Mouse (Mus musculus) CD4-positive helper T cell, adult 2 months (primary cell): ENCODE data around the gene A630073D07Rik.
"Not testable (repeated sequence)": the region's sequence is repeated elsewhere in the genome, so short reads cannot be mapped to it uniquely, and the experiment has no call there.

Experiments
- DNase-seq: peaks from one replicate; pipeline ENCODE4 v3.0.0-alpha.2; 2012; ENCODE audit warnings: low read depth, missing footprints, low spot score

A630073D07Rik gene

DNA sequence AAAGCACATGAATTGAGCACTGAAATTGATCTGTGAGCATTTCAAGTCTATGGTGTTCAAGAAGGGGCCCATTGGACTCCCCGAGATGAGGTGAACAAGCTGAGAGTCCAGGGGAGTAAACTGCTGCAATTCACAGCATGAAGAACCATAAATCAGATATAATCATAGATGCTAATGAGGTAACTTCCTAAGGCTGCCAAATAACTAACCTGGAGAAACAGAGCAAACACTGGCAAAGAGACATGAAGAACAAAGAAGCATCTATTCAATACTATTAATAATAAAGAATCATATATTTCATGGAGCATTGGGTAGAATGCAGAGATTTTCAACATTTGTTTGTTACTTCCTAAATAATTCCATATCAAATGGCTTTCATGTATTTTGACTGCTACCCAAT lies at the start of gene A630073D07Rik:
A630073D07Rik (minus strand) TSS at position 101 of the 400 bp plus-strand sequence.
- DNase-seq: no peak

DNA sequence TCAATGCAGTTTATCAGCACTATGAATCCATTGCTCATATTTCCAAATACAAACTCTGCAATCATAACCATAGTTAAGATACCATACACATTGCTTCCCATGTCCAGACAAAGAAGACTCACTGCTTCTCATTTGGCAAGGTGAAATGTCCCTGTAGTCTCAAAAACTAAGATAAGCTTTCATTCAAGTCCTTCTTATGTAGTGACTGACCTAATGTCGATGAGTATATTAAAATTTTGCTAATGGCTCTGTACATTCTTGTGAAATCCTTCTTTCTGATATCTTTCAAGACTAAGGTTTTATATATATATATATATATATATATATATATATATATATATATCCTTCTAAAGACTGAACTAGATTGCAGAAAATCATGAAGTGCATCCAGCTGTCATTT lies 49.6 kb upstream of the A630073D07Rik start, which contains the start of gene Tas2r121:
Tas2r121 (minus strand) TSS at position 101 of the 400 bp plus-strand sequence.
- no peak for DNase-seq

DNA sequence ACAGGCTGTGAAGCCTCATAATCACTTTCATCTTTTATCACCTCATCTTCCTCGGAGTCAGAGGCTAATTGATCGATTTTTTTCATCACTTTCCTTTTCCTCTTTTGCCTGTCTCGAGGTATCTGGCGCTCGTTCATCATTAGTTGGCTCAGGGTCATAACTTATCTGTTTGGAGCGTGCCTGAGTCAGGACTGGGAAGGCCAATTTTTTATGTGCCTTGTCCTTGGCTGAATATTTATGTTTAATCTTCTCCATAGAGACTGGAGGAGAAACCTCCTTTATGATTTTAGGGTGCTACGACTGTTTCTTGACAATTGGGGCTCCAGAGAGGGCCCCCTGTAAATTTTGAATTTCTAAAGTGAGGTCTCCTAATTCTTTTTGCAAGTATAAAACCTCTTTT lies 40.3 kb upstream of the A630073D07Rik start:
- not testable (repeated sequence) for DNase-seq

DNA sequence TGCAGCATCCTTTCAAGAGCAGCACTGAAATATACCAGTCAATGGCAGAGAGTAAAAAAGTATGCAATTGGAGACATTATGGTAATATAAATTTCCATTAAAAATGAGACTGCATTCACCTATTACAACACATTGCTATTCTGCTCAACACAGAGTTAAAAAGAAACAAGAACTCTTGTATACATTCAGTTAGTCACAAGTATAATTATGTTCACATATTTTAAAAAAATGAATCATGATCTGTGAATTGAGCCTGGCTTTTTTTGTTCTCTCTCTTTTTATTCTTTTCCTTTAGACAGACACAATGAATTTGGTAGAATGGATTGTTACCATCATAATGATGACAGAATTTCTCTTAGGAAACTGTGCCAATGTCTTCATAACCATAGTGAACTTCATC lies 5.3 kb upstream of the A630073D07Rik start, which contains the start of gene Tas2r120:
Tas2r120 (plus strand) TSS at position 301 of the 400 bp plus-strand sequence.
- DNase-seq: no peak

DNA sequence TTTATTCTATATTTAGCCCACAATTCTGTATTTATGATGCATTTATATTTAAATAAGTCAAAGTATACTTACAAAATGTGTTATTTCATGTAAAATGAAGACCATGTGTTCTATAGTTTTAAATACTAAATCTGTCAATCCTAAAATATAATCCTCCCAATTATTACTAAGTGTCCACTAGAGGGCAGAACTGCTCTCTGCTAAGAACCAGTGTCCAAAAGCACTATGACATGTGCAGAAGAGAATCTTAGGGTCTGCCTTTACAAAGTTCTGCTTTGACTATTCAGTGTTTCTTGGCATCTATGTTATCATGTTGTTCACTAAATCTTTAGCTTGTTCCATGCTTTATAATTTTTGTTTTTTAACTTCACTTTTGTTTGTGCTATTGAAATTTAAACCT lies 1.9 kb downstream of the A630073D07Rik start:
- DNase-seq: no peak

DNA sequence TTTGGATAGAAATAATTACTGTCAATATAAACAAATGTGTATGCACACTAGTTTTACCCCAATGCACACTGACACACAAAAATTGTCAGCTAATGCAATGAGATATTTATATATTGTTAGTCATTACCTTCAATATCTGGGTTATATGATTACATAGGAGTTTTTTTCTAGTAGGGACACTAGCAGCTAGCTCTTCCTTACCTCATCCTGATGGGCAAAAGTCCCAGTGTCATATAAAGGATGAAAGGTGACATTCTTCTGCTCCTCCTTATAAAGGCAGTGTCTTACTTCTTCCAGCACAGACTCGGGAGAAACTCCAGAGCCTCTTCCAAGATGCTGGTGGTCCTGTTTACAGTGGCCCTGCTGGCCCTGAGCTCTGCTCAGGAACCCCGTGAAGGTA lies 55.7 kb downstream of the A630073D07Rik start, which contains the start of gene Prp2:
Prp2 (plus strand) TSS at position 301 of the 400 bp plus-strand sequence.
- not testable (repeated sequence) for DNase-seq
